Mouse (Mus musculus) MEL (cell line): ENCODE measurements at regions not wholly inside any gene's neighbourhood (a gene's known extent, or its start where the extent isn't known, plus 50 kb on each side); places are given as distances from the start of the nearest gene placed in this dataset.

Source experiments
- DNase-seq: peaks from one replicate; pipeline ENCODE4 v3.0.0; 2011; ENCODE audit warnings: low read depth, low spot score
- H3K27ac ChIP-seq: 2 replicates; pipeline ENCODE4 v1.5.1; 2012; ENCODE audit warnings: low read depth, mild to moderate bottlenecking, control low read depth, low read length, moderate library complexity; ENCODE audit not compliant: control insufficient read depth
- H3K27me3 ChIP-seq, 2 experiments: fragments of 150-350 bp in 1 of 2; sonication (generic) in 1 of 2; 2 replicates each; pipeline ENCODE4 v1.6.1; 2012; ENCODE audit warnings: low read length in 2 of 2, mild to moderate bottlenecking in 2 of 2, improper control_type of control experiment in 1 of 2, moderate library complexity in 1 of 2; ENCODE audit not compliant: insufficient read depth in 2 of 2, control insufficient read depth in 1 of 2
- H3K36me3 ChIP-seq, 2 experiments: 2 replicates each; pipeline ENCODE4 v1.6.1; 2012 to 2014; ENCODE audit warnings: low read length in 2 of 2, improper control_type of control experiment in 1 of 2, inconsistent platforms in 1 of 2, mild to moderate bottlenecking in 1 of 2; ENCODE audit not compliant: insufficient read depth in 2 of 2, control insufficient read depth in 1 of 2
- H3K4me1 ChIP-seq, 2 experiments: fragments of 150-350 bp in 1 of 2; sonication (generic) in 1 of 2; 2 replicates each; pipeline ENCODE4 v1.6.1; 2012; ENCODE audit warnings: low read length in 2 of 2, improper control_type of control experiment in 1 of 2, mild to moderate bottlenecking in 1 of 2; ENCODE audit not compliant: insufficient read depth in 2 of 2, control insufficient read depth in 1 of 2
- H3K4me3 ChIP-seq, 2 experiments: fragments of 150-350 bp in 1 of 2; sonication (generic) in 1 of 2; 2 replicates each; pipeline ENCODE4 v1.5.1; 2012; ENCODE audit warnings: low read depth in 2 of 2, low read length in 2 of 2, mild to moderate bottlenecking in 2 of 2, moderate library complexity in 2 of 2, control low read depth in 1 of 2, improper control_type of control experiment in 1 of 2; ENCODE audit not compliant: control insufficient read depth in 1 of 2, insufficient read depth in 1 of 2
- H3K79me2 ChIP-seq: 2 replicates; pipeline ENCODE4 v1.6.1; 2012; ENCODE audit warnings: mild to moderate bottlenecking, low read length, moderate library complexity; ENCODE audit not compliant: control insufficient read depth, poor library complexity, insufficient read depth
- H3K9ac ChIP-seq: 2 replicates; pipeline ENCODE4 v1.6.1; 2012; ENCODE audit warnings: low read depth, mild to moderate bottlenecking, control low read depth, low read length, moderate library complexity; ENCODE audit not compliant: control insufficient read depth, poor library complexity, severe bottlenecking
- H3K9me3 ChIP-seq: fragments of 150-350 bp; sonication (generic); replicated peaks from 2 replicates; pipeline ENCODE4 v1.6.1; 2012; ENCODE audit warnings: mild to moderate bottlenecking, low read length, improper control_type of control experiment, moderate library complexity; ENCODE audit not compliant: insufficient read depth
- ELF1 ChIP-seq: IDR thresholded peaks from 2 replicates; pipeline ENCODE4 v1.6.1; 2014; ENCODE audit warnings: low read depth, mild to moderate bottlenecking, inconsistent platforms, low read length, improper control_type of control experiment, moderate library complexity
- EP300 ChIP-seq, 2 experiments: IDR thresholded peaks; 2 replicates each; pipeline ENCODE4 v1.6.1; 2011; ENCODE audit warnings: improper control_type of control experiment in 2 of 2, low read length in 2 of 2, low read depth in 1 of 2, mild to moderate bottlenecking in 1 of 2
- ETS1 ChIP-seq: IDR thresholded peaks from 2 replicates; pipeline ENCODE4 v1.6.1; 2012; ENCODE audit warnings: low read depth, mild to moderate bottlenecking, inconsistent platforms, low read length, improper control_type of control experiment, moderate library complexity
- GATA1 ChIP-seq: IDR thresholded peaks from 2 replicates; pipeline ENCODE4 v1.6.1; 2011; ENCODE audit warnings: low read depth, low read length, improper control_type of control experiment
- HCFC1 ChIP-seq: IDR thresholded peaks from 2 replicates; pipeline ENCODE4 v1.6.1; 2012; ENCODE audit warnings: low read depth, mild to moderate bottlenecking, inconsistent platforms, low read length, improper control_type of control experiment, moderate library complexity
- MAX ChIP-seq: IDR thresholded peaks from 2 replicates; pipeline ENCODE4 v1.6.1; 2011; ENCODE audit warnings: low read length, improper control_type of control experiment
- MAZ ChIP-seq: IDR thresholded peaks from 2 replicates; pipeline ENCODE4 v1.6.1; 2012; ENCODE audit warnings: low read depth, mild to moderate bottlenecking, inconsistent platforms, low read length, improper control_type of control experiment
- MEF2A ChIP-seq: IDR thresholded peaks from 2 replicates; pipeline ENCODE4 v1.6.1; 2014; ENCODE audit warnings: low read depth, mild to moderate bottlenecking, inconsistent platforms, low read length, improper control_type of control experiment; ENCODE audit not compliant: poor library complexity, insufficient replicate concordance, severe bottlenecking; ENCODE audit errors: extremely low read depth
- MYB ChIP-seq: IDR thresholded peaks from 2 replicates; pipeline ENCODE4 v1.6.1; 2011; ENCODE audit warnings: mild to moderate bottlenecking, low read depth, low read length, improper control_type of control experiment
- POLR2A ChIP-seq, 2 experiments: IDR thresholded peaks; 2 replicates each; pipeline ENCODE4 v1.6.1; 2011 to 2012; ENCODE audit warnings: low read length in 2 of 2, mild to moderate bottlenecking in 2 of 2, control low read depth in 1 of 2, improper control_type of control experiment in 1 of 2, low read depth in 1 of 2, moderate library complexity in 1 of 2; ENCODE audit not compliant: control insufficient read depth in 1 of 2, insufficient read depth in 1 of 2, poor library complexity in 1 of 2
- RCOR1 ChIP-seq: IDR thresholded peaks from 2 replicates; pipeline ENCODE4 v1.6.1; 2012; ENCODE audit warnings: low read depth, mild to moderate bottlenecking, inconsistent platforms, low read length, improper control_type of control experiment
- SIN3A ChIP-seq: IDR thresholded peaks from 2 replicates; pipeline ENCODE4 v1.6.1; 2012; ENCODE audit warnings: low read length, improper control_type of control experiment, inconsistent platforms
- SMC3 ChIP-seq: IDR thresholded peaks from 2 replicates; pipeline ENCODE4 v1.6.1; 2011; ENCODE audit warnings: low read depth, low read length, improper control_type of control experiment
- USF2 ChIP-seq, 2 experiments: IDR thresholded peaks; 2 replicates each; pipeline ENCODE4 v1.6.1; 2011 to 2012; ENCODE audit warnings: improper control_type of control experiment in 2 of 2, low read length in 2 of 2, borderline replicate concordance in 1 of 2, inconsistent platforms in 1 of 2, low read depth in 1 of 2, mild to moderate bottlenecking in 1 of 2; ENCODE audit not compliant: insufficient read depth in 1 of 2
- ZMIZ1 ChIP-seq: IDR thresholded peaks from 2 replicates; pipeline ENCODE4 v1.6.1; 2012; ENCODE audit warnings: low read depth, mild to moderate bottlenecking, inconsistent platforms, low read length, improper control_type of control experiment, moderate library complexity
- ZNF384 ChIP-seq: IDR thresholded peaks from 2 replicates; pipeline ENCODE4 v1.6.1; 2012; ENCODE audit warnings: low read depth, mild to moderate bottlenecking, inconsistent platforms, low read length, improper control_type of control experiment

GRCm38 (mm10) chr6:12140596-12140995, 233.0 kb downstream of the Phf14 start:
- Histone ChIP-seq H3K9me3 (no peaks in the 10 kb centered on the region), H3K9ac (no peak overlapping the region), H3K36me3 (no peaks in the 10 kb centered on the region), H3K79me2 (no peaks in the 10 kb centered on the region), H3K4me1 (no peaks in the 10 kb centered on the region), H3K27me3 (no peaks in the 10 kb centered on the region; a peak in 1 of 4 replicates), H3K27ac (no peak overlapping the region), H3K4me3 (no peak overlapping the region)
- TF ChIP-seq MAX (no peak), ETS1 (no peak), HCFC1 (no peak), MYB (no peak), ELF1 (no peak), MAZ (no peak), GATA1 (no peak)
- no peak for DNase-seq

GRCm38 (mm10) chr6:12145216-12145615, 237.6 kb downstream of the Phf14 start:
- no peaks in the 10 kb centered on the region for H3K79me2 ChIP-seq
- H3K4me3 ChIP-seq = no peak overlapping the region
- H3K27me3 ChIP-seq = no peaks in the 10 kb centered on the region
- no peak overlapping the region for H3K9ac ChIP-seq
- H3K9me3 ChIP-seq = no peaks in the 10 kb centered on the region
- no peak for TF ChIP-seq GATA1
- TF ChIP-seq USF2 (IDR thresholded peaks at IDR 0.05; ENCODE audit: borderline replicate concordance in 1 of 2, insufficient read depth in 1 of 2, low read depth in 1 of 2, low read length in 2 of 2) = no peak
- no peak for TF ChIP-seq SMC3
- no peak for TF ChIP-seq ELF1
- no peak for TF ChIP-seq RCOR1
- no peak for TF ChIP-seq EP300 (IDR thresholded peaks at IDR 0.05; ENCODE audit: low read depth in 1 of 2, low read length in 2 of 2)
- no peak for TF ChIP-seq SIN3A
- TF ChIP-seq ETS1 = no peak
- TF ChIP-seq MEF2A = no peak
- no peak for TF ChIP-seq ZNF384
- no peak for TF ChIP-seq ZMIZ1
- no peak for TF ChIP-seq POLR2A (IDR thresholded peaks at IDR 0.05; ENCODE audit: control insufficient read depth in 1 of 2, insufficient read depth in 1 of 2, low read depth in 1 of 2, low read length in 2 of 2, poor library complexity in 1 of 2)
- no peaks in the 10 kb centered on the region for H3K36me3 ChIP-seq
- H3K4me1 ChIP-seq = no peaks in the 10 kb centered on the region
- H3K27ac ChIP-seq = no peak overlapping the region
- no peak for DNase-seq
